Mouse (Mus musculus) kidney, adult 9 months (tissue): ENCODE measurements around the gene Nr1h4.

Experiments
- DNase-seq: peaks from one replicate; pipeline ENCODE4 v3.0.0; 2022

Nr1h4 gene

DNA sequence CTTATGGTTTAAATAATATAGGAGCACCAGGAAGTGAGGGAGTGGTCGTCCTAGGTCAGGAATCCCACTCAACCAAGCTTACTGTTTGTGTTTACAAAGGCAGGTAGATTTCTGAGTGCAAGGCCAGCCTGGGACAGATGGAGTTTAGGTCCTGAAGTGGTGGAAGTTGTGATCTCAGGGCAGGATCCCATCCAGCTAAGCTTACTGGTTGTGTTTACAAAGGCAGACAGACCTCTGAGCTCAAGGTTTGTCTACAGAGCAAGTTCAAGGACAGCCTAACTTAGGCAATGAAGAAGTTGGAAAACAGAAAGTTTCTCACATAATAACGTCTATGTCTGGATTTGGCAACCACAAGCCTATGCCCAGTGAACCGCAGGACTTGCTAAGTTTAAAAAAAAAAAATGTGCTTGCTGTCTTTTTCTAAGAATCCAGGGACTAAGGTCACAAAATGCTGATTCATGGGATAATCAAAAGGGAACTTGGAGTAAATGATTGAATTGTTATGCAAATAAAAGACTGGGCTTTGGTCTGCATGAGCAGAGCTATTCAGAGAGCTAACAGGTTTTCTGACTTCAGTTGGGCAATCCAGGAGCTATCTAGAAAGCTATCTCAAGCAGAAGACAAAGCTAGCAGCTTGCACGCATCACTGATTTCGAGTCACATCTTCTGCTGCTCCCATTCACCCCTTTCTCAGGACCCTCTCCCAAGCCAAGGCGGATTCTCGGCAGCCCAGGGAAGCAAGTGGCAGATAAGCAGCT lies 62.6 kb downstream of the Nr1h4 start:
- DNase-seq: peak; percentile 86

DNA sequence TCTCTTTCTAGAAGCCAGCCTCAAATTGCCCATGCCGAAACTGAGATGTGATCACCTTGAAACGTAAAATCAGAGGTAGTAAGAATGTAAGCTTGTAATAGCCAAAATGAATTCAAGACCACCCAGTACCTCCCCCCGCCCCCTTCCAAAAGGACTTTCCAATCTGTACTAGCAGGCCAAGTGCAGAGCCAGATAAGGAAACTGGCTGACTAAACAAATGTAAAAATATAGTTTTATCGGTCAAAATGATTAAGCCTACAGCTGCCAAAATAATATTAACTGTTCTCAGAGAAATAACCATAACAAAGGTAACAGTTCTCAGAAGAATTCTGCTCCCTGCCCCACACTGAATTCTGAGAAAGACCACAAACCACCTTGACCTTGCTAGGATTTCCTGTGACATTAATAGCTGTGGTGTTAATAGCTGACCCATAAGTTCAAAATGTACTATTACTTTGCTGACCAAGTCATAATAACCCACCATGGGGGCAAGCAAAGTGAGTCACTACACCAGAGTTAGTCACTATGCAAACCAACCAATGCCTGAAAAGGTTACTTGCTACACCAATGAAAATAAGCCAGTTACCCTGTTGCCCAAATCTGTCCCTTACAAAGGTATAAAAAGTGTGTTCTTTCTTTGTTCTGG lies 68.5 kb downstream of the Nr1h4 start:
- DNase-seq: peak; percentile 72

DNA sequence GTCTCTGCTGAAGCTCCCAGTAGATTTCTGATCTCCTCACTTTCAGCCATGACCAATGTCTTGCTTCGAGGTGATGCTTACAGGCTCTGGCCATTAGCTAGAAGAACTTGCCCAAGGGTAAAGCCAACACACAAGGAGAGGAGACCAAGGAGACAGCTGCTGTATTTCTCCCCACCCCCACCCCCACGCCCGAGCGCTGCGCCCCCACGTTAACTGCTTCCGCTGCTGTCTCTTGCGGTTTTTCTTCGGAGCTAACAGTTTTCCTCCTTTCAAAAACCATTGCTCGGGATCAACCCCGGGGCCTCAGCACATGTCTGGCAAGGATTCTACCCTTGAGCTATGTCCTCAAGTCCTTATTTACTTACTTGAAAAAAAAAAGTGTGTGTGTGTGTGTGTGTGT lies 70.5 kb downstream of the Nr1h4 start:
- no peak for DNase-seq

DNA sequence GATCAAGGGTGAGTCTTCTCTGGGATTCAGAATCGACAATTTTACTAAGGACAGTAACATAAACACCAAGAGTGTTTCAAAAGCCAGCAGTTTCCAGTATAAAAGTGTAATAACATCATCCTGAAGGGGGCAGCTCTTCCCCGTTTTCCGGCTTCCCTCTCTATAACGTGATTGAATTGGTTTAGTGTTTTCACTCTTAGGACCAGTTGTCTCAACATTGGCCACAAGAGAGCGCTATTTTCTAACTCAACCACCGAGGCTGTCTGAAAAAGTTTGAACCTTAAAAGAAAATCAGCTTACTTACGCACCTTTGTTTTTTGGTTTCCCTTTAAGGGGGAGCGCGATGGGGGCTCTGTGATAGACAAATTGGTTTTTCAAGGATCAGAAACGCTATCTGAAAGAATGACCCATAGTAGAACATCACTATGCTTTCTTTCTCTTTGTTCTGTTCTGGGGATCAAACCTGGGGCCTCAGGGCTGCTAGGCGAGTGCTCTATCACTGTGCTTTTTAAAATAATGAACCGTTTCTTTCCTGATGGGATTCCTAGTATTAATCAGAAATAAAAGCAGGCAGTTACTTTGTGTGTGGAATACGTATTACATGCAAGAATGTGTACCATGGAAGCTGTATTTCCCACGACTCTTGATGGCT lies 71.4 kb downstream of the Nr1h4 start:
- DNase-seq: peak; percentile 87

DNA sequence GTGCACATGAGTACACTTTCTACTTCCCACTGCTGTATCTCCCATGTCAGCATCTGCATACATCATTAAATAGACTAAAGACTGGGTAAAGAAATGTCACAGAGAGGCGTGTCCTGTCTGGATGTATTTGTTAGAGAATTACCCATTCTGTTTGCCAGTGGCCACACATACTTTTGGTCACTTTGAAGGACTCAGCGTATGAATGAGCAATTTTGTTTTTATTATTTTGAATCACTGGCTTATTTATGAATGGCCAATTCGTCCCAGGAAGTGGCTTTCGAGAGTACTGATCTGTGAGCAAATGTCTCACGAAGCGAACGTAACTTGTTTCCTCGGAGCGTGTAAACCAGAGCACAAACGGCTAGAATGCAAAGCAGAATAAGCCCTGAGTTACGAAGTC lies 72.4 kb downstream of the Nr1h4 start:
- DNase-seq: no peak

DNA sequence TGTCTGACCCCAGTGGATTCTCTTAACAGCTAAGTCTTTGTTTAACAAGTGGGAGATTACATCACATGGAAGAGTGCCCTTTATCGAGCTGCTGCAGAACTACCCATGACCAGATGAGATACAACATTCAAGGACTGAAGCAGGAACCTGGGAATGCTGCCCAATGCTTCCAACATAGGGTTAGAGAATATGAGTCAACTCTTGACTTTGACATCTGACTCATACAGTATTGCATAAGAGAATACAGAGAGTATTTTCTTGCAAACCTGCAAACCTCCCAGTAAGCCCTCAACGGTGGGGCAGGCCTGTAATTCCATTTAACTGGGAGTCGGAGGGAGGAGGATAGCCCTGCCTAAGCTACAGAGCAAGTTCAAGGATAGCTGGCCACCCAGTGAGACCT lies 74.6 kb downstream of the Nr1h4 start:
- peak; percentile 67 for DNase-seq

DNA sequence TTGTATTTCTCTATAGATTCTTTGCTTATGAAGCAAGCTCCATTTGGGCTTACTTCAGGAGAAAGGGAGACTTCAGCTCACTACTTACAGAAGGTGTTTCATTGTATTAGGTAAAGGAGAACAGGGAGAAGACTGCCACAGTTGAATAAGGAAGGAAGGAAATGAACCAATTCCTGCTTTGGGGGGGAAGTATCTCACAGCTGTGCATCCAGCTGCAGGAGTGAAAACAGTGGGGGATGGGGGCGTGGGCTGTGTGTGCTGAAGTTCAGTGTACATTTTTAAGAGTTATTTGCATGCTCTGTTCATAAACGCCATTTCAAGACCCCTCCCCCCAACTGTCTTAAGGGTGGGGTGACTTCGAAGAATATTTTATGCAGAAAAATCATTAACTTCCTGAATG lies 79.6 kb downstream of the Nr1h4 start:
- DNase-seq: no peak

DNA sequence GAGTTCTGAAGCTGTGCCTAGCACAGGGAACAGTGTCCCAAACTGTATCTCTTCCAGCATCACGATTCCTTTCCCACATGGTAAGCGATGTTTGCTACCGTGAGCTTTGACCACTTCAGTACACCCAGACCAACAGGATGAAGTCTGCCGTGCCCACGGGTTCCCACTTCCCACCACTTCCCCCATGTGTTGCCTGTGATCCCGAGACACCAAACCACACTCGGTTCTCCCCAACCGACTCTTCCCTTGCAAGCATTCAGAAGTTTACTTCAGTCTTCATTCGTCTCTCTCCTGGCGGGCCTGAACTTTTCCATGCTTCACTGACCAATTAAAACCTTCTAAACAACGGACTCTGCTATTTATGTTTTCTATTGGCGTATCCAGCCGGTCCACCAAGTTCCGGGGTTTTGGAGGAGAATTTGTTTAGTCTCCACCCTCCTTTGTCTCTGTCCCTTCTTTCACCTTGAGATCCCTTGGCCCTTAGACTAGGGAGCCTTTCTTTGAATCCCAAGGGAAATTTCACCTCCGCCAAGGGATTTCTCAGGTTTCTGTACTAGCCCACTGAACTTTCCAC lies 80.2 kb downstream of the Nr1h4 start:
- DNase-seq: no peak

DNA sequence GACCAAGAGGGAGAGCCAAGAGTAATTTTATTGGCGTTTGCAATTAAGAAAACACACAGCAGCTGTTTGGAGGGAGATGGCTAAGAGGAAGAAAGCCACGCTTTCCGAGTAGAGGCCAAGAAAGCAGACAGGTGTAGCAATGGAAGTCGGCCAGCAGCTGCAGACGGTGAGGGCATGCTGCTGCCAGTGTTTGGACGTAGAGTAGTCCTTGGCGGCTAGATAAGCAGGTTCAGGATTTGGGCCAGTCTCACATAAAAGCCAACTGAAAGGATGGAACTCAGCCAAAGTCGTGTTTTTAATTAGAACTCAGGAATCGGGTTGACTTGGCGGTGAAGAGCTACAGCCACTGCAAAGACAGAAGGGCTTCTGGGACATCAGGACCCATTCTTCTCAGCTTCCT lies 83.0 kb downstream of the Nr1h4 start:
- DNase-seq: no peak

DNA sequence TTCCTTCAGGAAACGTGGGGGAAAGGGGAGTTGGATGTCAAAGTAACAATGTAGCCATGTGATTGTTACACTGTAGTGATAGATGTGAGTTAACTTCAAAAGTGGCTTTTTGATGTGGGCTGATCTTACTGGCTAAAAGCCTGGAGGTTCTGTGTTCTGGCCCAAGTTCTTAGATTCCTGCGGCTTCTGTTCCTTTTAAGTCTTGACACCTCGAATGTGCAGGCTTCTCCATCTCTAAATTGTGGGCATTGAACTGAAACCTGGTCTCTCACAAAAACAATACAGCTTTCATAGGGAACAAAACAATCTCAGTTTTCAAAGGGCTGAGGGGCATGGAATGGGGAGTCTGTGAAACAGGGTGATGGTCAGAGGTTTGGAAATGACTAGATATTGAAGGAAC lies 89.0 kb downstream of the Nr1h4 start:
- no peak for DNase-seq

DNA sequence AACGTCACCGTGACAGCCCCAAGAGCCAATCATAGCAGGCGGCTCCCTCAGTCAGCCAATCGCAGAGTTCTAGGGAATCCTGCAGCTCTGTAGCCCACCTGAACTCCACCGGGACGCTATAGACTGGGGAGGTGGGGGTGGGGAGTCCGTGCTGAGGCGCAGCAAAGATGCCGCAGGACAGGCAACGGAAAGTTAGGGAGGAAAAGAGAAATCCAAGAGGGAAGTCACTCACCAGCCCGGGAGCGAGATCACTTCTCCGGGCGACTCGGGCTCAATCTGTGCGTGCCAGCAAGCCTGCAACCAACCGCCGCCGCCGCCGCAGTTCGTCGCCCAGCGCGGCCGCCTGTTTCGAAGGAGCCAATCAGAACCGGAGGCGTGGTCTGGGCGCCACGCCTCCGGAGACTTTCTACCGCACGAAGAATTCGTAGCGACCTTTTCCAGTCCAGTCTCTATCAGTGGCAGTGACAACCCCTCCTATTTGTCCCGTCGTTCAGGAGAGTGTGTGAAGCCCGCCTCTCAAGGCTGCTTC lies 89.7 kb downstream of the Nr1h4 start, which contains the start of gene Gas2l3:
Gene Gas2l3, minus strand, starts transcription at position 345 of the 529 bp plus-strand sequence.
- DNase-seq: peak; percentile 84

DNA sequence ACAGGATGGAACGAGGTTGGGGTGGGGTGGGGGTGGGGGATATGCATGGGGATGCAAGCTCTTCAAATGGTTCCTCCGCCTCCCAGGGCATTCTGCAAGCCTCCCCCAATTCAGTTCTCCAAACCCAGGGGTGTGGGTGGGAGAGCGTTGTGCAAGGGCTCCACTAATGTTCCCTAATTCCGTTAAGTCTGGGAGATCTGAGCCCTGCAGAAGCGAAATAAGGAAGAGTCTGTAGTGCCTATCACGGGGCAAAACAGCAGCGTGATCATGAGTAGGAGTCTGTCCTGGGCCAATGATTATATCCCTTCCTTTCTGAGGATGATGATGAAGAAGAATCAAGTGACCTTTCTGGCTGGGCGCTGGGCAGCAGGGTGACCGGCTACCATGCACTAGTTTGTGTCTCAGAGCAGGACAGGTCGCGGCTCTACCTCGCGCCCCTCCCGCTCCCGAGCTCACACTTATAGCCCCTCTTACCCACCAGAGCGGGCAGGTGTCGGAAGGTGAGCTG lies 90.2 kb downstream of the Nr1h4 start:
- no peak for DNase-seq

DNA sequence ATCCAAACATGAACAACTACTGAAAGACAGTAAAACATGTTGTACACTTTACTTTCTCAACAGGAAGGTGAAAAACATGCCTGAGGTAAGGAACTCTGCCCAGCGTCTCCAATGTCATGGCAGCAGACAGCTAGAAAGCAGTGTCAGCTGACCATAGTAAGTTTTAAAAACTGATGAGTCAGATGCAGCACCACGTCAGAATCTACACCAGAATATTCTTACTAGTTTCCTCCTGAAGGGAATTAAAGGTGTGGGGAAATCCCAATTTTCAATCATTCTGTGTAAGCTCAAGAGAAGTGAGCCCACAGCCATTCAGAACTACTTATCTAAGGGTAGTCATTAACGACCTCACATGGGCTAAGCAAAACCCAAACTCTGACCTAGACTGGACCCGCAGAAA lies 90.7 kb downstream of the Nr1h4 start:
- no peak for DNase-seq

DNA sequence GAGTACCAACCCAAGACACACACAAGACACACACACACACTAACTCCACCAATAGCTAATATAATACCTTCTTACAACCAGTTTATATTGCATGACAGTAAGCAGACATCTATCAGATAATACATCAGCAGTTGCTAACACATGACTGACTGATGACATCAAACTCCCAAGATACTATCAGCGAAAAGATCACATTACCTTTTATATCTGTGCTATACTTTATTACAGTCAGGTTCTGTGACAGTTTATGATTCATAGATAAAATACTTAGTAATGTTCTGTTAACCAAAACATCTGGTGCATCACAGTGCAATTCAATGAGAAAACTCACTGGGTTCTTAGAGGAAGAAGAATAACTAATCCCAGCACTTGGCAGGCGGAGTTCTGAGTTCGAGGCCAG lies 91.4 kb downstream of the Nr1h4 start:
- DNase-seq: no peak

DNA sequence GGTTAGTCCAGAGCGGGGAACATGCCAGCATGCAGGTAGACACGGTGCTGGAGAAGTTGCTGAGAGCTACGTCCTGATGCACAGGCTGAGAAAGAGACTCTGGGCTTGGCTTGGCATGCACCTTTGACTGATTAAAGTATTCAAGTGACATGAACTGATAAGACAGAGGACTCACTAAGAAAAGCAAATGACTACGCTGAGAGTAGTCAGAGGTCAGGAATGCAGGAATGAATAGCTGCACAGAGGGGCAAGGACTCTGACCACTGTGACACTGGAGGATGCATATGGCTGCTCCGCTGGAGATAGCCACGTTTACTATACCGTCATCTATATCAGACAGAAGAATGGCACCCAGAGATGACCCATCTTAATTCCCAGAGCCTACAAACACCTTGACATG lies 94.0 kb downstream of the Nr1h4 start:
- DNase-seq: no peak

DNA sequence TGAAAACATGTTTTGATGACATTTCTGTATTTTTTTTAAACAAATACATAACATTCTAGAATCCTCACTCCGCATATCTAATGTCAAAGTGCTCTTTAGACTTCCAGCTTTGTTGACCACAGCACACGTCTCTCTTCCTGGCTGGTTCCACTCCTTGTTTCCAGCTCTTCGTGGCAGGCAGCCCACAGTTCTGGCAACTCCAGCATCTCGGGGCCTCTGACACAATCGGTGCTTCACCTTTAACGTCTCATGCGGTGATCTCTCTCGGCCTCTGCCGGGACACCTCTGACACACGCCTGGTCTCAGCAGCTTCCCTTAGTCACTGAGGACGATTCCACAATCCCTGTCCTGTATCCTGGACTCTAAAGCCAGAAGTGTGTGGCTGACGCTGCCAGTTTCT lies 95.4 kb downstream of the Nr1h4 start:
- no peak for DNase-seq

DNA sequence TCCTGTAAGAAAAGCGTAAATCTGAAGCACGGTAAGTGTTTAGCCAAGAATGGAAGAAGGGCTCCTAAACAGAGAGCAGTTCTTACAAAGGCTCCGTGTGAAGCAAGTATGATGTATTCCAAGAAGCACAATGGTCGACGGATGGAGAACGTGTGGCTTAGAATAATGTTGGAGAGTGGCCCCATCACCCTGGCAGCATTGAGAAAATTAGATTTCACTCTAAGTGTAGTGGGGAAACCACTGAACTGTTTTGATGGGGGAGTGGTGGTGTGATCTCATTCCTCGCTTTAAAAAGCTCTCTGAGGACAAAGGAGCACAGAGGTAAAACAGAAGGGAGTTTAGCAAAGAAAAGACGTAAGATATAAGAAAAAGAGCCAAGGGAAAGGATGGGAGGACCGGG lies 95.9 kb downstream of the Nr1h4 start:
- no peak for DNase-seq

DNA sequence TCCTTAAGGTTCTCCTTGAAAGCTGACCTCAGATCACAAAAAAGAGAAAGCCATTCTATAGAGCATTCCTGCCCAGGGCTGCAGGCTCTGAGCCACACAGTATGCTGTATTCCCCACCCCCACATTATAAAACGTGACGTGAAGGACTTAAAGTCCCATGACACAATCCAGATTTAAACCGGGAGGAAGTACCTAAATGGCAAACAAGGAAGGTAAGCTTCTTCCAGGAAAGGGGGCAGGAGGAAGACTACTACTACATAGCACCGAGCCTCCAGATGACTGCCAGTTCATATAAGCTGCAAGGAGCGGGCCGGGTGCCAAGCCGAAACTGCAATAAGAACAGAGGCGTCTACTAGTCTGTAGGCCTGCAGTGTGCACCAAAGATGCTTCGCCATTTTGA lies 97.5 kb downstream of the Nr1h4 start:
- no peak for DNase-seq

DNA sequence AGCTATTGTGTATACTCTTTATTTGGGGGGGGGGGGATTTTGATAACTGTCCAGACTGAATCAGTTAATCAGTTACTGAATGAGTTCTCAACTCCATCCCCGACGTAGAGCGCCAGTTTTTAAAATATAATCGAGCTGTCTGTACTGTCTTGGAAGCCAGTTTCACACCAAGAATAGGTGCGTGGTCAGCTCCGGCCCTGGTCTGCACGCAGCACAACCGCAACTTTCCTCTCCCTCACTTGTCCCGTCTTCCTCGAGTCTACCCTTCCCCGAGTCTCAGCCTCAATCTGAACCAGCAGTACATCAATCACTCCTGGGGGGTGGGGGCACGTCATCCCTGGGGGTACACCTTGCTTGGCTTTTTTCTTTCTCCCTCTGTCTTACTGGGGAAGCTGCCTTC lies 98.0 kb downstream of the Nr1h4 start:
- DNase-seq: no peak

DNA sequence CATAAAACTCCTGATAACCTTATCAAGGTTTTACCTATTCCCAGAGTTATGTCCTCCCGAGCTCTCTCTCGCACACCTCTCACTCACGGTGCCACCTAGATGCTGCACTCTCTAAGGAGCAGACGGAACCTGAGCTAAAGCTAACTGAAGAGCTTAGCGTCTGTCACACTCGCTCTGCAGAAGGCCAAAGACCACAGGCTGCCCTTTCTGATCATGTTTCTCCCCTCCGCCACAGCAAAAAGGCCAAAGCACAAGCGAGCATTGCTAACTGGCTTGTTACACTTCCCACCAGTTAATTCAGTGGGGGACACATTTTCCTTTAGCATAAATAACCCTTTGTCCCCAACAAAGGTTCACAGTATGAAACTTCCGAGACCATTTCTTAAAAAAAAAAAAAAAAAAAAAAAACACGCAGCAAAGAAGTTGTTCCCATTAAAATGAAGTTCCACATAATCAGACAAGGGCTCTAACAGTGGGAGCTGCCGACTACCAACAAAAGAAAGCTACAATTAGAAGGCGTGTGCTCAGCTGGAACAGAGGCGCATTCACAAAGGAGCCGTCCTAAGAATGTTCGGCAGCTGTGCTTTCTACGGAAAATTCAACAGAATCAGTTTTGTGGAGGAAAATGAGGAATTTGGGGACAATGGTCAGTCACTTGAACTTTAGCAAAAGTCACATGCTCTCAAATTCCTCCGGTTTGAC lies 98.7 kb downstream of the Nr1h4 start:
- no peak for DNase-seq

DNA sequence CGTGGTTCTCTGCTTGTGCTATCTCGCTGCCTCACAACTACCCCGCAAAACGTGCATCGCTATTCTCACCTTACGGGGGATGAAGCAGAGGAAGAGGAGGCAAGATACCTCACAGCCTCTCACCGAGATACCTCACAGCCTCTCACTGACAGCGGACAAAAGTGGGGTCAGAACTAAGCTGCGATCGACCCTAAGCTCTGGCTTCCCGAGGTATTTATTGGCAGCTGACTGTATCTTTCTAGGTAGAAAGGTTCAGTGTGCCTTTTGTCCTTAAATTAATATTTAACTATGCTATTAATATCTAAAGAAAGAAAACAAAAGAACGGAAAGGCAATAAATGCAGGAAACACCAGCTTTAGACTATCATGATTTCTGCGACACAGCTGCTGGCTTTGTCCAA lies 100.6 kb downstream of the Nr1h4 start:
- no peak for DNase-seq

DNA sequence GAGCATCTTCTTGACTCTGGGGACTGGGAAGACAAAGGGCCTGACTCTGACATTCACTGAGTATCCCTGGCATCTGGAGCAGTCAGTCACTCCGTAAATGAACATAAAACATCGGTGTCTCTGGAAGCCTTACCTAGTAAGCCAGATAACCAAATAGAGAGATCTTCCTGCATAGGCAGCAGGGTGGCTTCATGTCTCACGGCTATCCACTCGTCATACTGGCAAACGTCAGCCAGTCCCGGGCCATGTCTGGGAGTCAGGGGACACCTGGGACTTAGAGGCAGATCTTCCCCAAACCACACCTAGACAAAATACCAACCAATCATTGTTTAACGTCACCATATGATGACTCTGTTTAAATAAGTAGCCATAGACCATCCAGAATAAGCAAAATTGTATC lies 102.6 kb downstream of the Nr1h4 start:
- DNase-seq: no peak
